Mouse (Mus musculus): ENCODE data around the gene Grm2. TPM values are rescaled to one million over a fixed set of nuclear protein-coding genes. Genes with fewer than 3 reads are reported as not detected.
A peak's percentile ranks its signal among the peaks of the same experiment; 100 is the strongest.
"Not testable (repeated sequence)": the region's sequence is repeated elsewhere in the genome, so short reads cannot be mapped to it uniquely, and the experiment has no call there.

Gene Grm2
- total RNA-seq, 2 experiments from 2014 or later: not detected

DNA sequence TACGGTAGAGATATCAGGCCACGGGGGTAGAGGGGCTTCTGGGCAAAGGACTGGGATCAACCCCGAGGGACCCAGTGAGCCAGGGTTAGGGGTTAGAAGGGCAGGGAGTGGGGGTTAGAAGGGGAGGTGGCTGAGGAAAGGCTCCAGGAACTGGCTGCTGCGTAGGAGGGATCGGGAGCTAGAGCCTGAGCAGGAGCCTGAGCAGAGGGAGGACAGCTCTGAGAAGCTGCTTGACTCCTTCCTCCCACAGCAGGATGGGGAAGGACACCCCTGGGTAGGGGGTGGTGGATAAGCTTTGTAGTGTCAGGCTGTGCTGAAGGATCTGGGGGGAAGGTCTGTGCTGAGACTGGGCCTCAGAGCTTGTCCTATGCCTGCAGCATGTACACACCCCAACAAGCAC, 938 bp upstream of the Grm2 start:
- DNase-seq: no peak
- intact Hi-C loops (cut with DNase I): no loop called here

DNA sequence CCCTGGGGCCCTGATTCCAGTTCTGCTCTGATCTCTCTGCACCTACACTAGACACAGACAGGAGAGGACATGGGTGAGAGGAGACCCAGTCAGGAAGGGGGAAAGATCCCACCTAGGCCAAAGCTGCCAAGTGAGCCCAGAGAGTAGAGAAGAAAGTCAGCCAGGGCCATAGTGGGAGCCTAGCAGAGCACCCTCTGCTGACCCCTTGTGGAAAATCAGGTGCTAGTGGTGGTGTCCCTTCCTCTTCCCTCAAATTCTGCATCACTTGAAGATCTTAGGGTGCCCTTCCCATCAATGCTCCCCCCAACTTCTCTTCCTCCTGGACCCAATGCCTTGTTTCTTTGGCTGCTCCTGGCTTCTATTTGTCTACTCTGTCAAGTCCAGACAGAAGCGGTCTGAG, 3.2 kb downstream of the Grm2 start:
- no peak for DNase-seq
- intact Hi-C loops (cut with DNase I): loop anchor here (2.0 kb wide), 1 partner anchor 52 kb away; no protein-coding TSS in a partner anchor

DNA sequence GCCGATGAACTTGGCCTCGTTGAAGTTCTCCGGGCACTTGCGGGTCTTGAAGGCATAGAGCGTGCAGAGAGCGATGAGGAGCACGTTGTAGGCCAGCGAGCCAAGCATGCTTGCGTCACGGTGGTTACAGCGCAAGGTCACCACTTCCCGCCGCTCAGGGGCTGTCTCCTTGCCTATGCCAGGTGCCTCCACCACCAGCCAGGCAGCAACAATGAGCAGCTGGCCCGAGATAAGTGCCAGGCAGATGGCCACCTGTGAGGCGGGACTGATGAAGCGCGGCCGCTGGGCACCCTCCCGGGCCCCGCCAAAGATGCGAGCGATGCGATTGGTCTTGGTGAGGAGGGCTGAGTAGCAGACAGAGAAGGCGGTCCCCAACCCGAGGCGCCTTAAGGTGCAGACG, 8.7 kb downstream of the Grm2 start:
- no peak for DNase-seq
- intact Hi-C loops (cut with DNase I): no loop called here

DNA sequence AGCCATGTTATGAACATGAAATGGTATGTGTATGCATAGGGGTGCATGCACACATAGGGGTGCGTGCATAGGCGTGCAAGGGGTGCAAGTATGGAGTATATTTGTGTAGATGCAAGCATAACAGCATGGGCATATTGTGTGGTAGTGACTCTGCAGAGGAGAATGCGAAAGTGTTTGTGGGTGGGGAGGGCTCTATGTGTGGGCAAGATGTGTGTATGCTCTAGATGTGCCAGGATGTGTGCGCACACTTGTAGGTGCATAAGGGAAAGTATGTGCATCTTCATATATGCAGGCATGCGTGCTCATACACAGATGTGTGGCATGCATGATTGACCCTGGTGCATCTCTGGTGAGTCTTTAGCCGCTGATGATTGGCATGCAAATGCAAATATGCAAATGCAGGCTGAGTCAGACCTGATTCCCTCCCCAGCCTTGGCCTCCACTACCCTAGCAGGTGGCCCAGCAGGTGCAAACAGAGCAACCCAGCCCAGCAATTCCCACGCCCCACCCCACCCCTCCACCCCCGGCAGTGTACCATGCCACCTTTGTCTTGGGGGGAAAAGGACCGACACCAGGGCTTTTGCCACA, 10.1 kb downstream of the Grm2 start:
- no peak for DNase-seq
- intact Hi-C loops (cut with DNase I): no loop called here

DNA sequence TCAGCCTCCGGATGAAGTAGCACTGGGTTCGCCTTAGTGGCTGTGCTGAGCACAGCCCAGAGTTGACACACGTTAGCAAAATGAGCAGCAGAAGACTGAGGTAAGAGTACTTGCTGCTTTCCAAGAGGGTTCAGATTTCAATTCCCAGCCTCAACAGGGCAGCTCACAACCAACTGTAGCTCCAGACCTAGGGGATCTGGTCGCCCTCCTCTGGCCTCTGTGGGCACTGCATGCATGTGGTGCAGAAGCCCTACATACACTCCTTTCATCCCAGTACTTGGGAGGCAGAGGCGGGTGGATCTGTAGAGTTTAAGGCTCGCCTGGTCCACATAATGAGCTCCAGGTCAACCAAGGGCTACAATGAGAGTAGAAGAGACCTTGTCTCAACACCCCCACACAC, 12.1 kb downstream of the Grm2 start:
- intact Hi-C loops (cut with DNase I): loop anchor here (1.0 kb wide), 1 partner anchor 43 kb away; no protein-coding TSS in a partner anchor

DNA sequence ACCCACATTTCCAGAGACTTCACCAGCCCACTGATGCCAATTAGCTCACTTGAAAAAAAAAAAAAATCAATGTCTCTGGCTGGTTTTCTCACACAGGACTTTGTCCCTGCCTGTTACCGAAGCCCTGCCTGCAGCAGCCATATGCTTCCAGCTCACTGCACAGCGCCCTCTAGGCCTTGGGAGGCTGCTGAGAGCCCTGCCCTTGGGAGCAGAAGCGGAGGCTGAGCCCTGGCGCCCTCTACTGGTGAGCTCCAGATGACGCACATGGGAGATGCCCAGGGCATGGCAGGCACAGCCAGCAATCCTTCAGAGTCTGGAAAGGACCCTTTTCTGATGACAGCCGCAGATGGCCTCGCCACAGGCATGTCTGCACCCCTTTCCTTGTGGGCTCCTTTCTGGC, 12.8 kb downstream of the Grm2 start:
- DNase-seq: peak; percentile 61 to 79
- intact Hi-C loops (cut with DNase I): loop anchor here (1.0 kb wide), 1 partner anchor 43 kb away; no protein-coding TSS in a partner anchor

More for the DNA sequence above, 12.1 kb downstream of the Grm2 start:
- no peak for DNase-seq

DNA sequence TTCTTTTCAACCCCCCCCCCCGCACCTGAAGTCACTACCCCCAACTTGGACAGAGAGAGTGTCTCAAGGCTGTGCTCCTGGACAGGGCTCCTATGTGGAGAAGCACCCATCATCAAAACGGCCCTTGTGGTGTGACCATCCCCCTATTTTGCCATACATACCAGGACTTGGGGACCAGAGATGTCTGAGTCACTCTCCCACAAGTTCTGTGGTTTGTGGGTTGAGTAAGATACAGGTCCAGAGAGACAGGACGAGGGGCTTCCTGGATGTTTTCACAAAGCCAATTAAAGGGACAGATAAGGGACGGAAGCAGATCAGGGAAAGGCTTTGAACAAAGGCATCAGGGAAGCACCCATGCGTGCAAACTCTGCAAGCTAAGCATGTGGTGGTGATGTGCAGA, 14.5 kb downstream of the Grm2 start:
- intact Hi-C loops (cut with DNase I): no loop called here
- DNase-seq: no peak

DNA sequence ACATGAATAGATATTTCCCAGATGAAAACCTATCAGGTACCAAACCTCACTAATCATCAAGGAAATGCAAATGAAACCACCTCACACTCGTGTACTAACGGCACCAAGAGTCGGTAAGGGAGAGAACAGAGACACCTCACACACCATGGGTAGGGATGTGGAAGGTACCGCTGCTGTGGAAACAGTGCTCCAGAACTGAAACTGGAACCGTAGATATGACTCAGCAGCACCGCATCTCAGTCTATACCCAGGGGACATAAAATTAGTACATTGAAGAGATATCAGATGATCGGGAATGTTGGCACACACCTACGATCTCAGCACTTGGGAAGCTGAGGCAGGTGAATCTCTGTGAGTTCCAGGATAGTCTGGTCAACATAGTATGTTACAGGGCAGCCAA, 17.7 kb downstream of the Grm2 start:
- DNase-seq: no peak
- intact Hi-C loops (cut with DNase I): no loop called here

DNA sequence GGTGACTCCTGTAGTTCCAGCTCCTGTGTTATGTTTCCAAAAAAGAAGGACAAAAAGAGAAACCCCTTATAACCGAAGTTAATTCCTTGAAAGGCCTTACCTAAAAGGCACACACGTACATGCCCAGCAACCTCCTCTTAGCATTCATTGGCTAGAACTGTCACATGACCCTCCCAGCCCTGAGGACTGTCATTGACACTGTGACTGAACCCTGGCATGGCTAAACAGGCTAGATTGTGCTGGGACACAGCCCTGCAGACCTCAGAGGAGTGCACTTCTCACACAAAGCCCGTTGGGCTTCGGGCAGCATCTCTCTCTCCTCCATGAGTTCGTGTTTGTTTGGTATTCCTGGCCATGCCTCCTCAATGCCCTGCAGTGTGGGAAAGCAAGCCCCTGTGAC, 23.7 kb downstream of the Grm2 start:
- DNase-seq: no peak
- intact Hi-C loops (cut with DNase I): no loop called here

DNA sequence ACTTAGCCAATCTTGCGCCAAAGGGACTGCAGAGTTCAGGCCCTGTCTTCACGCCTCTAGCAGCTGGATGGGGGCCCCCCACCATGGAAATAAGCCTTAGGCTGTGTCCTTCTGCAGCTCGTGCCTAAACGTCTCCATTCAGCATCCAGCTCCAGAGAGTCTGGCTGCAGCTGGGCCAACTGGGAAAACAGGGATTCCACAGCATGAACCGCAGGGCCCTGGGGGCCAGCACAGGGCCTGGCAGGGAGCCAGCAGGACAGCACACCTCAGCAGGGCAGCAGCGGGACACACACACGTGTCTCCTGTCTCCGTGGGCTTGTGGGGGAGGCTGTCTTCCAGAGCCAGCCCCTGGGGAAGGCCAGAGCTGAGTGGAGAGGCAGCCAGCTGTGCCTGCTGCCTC, 28.1 kb downstream of the Grm2 start:
- DNase-seq; intact Hi-C loops (cut with DNase I): not testable (repeated sequence)

DNA sequence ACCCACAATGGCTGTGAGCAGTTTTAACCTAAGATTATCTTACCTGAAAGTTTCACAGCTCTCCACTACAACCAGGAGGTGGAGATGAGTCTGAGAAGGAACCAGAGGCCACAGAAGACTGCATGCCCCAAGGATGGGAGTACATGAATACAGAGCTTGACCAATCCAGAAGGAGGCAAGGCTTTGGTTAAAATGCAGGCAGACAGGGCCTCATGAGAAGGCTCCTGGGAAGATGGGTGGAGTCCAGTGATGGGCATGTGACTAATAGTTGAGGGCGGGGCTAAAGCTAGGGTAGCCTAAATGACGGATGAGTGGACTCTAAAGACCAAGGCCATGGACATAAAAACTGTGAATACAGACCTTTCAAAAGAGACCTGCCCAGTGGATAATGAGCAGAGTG, 29.6 kb downstream of the Grm2 start, which contains the start of gene Iqcf6:
Gene Iqcf6 (plus strand): TSS at position 301 of the 400 bp plus-strand sequence.
- intact Hi-C loops (cut with DNase I): no loop called here
- DNase-seq: no peak

DNA sequence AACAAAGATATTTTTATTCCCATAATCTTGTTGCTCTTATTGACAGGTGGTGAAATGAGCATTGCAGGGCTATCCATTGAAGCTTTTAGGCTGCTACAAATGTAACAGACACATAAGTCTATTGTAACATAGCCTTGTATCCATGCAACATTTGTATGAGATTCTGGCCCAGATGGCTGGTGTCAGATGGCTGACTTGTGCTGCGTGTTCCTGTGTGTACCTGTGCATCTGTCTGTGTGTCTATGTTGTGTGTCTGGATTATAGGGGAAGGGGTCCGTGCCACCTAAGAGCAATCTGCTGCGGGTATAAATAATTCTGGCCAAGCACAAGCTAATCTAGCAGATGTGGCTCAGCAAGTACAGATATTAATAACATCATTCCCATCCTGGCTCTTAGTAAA, 38.4 kb downstream of the Grm2 start:
- intact Hi-C loops (cut with DNase I): no loop called here

DNA sequence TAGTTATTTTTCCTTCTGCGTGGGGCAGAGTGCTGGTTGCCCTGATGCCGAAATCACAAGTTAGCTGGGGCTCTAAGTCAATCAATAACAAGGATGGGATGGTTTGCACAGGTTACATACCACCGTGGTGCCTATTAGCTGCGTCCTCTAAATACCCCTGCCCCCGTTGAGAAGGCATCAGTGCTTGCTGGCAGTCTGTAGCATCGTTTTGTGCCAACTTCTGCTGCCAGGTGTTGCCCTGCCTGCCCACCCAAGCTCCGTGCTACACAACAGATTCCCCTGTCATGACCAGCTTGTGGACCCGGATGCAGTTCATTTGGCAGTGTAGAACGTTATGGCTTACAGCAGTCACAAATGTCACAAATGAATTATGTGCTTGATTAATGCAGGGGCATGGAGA, 39.6 kb downstream of the Grm2 start:
- intact Hi-C loops (cut with DNase I): no loop called here
- no peak for DNase-seq

More for the DNA sequence above, 38.4 kb downstream of the Grm2 start:
- DNase-seq: no peak

DNA sequence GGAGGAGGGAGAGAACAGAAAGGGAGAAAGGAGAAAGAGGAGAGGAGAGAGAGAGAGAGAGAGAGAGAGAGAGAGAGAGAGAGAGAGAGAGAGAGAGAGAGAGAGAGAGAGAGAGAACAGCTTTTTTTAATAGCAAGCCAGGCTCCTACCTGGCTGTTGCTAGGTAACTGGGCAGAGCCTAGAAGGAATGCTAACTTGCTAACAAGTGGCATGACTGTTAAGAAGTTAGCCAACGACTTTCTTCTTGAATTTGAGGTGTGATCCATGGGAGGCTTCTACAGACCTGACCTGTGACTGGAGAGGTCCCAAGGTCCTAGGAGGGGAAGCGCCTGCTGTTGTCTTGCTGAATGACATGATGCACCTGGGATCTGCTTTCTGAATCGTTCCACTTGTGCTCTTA, 41.3 kb downstream of the Grm2 start:
- intact Hi-C loops (cut with DNase I): no loop called here
- DNase-seq: no peak

DNA sequence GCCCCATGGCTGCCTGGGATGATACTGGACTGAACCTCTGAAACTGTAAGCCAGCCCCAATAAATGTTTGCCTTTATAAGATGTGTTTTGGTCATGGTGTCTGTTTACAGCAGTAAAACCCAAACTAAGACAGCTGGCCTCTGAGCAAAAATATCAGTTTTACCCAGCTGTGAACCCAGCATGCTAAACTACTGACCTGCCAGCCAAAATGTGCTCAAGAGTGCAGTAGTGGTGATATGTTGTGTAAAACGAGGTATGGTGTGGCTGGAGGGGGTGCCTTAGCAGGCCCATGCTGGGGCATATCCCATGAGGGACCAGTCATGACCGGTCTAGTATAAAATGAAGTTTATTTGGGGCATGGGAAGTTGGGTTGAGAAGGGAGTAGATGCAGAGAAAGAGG, 41.9 kb downstream of the Grm2 start:
- intact Hi-C loops (cut with DNase I): no loop called here
- no peak for DNase-seq

DNA sequence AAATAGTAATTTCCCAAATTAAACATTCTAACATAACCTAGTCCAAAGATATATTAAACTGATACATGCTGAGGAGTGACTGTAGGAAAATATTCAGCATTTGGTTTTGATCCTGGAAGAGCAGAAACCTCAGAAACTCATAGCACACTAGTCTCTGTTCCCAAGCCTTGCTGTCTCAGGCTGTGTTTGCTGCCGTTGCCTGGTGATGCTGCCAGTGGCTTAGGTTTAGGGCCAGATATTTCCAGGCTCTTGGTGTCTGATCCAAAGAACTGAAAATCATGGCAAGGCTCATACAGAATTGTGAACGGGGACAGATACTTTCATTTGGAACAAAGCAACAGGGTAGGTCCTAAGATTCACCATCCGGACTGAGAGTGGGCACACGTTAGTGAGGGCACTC, 45.2 kb downstream of the Grm2 start:
- intact Hi-C loops (cut with DNase I): no loop called here
- no peak for DNase-seq

DNA sequence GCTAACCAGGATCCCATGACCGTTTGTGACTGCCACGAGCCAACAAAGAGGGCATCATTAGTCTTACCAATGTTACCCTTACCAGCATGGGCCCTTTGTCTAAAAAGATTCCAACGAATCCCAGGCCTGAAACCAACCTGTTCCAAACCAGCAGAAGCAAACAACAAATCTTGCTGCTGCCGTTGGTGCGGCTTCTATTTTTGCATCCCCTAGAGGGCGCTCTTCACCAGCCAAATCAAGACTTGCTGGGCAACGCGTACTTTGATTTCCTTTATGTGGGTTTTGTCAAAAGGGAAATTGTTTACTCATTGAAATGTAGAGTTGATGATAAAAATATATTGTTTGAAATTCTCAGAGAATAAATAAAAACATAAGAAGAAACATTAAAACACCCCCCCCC, 55.3 kb downstream of the Grm2 start:
- intact Hi-C loops (cut with DNase I): loop anchor here (1.0 to 2.0 kb wide), 3 partner anchors 43 to 218 kb away; no protein-coding TSS in a partner anchor
- peak; percentile 44 to 66 for DNase-seq

DNA sequence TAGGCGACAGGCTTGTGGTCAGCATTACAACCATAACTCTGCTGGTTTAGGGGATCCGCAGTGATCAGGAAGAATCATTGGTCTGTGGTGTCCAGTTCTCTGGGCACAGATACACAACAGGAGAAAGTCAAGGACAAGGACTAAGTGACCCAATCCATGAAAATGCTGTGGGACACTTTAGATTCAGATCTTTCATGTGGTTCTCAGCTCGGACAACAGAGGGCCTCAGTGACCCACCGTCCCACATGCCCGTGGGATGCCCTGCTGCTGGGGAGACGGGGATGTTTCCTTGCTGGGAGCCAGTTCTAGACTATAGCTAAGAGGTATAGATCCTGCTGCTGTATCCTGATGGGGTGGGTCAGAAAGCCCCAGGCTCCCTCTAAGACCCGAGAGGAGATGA, 57.4 kb downstream of the Grm2 start:
- intact Hi-C loops (cut with DNase I): no loop called here
- no peak for DNase-seq

DNA sequence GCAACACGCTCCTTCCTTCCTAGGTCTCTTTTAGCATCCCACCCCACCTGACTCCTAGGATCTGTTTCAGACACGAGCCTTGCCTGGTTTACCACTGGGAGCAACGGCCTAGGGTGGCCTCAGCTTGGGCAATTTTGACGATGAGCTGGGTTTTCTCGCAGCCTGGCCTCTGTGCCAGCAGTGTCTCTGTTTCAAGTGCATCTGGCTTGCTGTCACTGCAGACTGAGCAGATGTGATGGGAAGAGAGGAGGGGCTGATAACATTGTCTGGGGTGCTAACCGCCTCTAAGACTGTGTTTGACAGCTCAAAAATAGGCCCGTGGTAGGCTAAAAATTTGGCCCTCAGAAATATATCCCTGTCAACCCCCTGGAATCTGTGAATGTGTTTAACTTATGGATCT, 60.0 kb downstream of the Grm2 start:
- intact Hi-C loops (cut with DNase I): no loop called here
- DNase-seq: no peak

DNA sequence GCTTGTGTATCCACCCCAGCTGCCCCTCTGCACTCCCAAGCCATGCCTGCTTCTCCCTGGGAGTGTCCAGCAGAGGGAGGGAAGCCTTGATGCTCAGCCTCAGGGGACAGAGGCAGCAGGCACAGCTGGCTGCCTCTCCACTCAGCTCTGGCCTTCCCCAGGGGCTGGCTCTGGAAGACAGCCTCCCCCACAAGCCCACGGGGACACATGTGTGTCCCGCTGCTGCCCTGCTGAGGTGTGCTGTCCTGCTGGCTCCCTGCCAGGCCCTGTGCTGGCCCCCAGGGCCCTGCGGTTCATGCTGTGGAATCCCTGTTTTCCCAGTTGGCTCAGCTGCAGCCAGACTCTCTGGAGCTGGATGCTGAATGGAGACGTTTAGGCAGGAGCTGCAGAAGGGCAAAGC, 60.5 kb downstream of the Grm2 start:
- intact Hi-C loops (cut with DNase I); DNase-seq: not testable (repeated sequence)
